Mouse (Mus musculus) subcutaneous adipose tissue, adult 2 months (tissue): ENCODE results near the gene Serpinb12. TPM values are rescaled to one million over a fixed set of nuclear protein-coding genes. Genes with fewer than 3 reads are reported as not detected.

Experiments used
- polyA plus RNA-seq: library from polyadenylated mRNA; depleted of rRNA; stranded (reverse); fragments of >200 nt; gene quantifications from 2 replicates; pipeline ENCODE4 v1.2.3, GENCODE M21; 2012; ENCODE audit warnings: low replicate concordance; rRNA removed

Serpinb12 gene
- polyA plus RNA-seq: not detected in 2 replicates

GRCm38 (mm10) chr1:106934265-106934664 lies at the start of gene Serpinb12:
Serpinb12 (plus strand) TSS chr1:106934449.

GRCm38 (mm10) chr1:106980684-106981083 lies 46.4 kb downstream of the Serpinb12 start, which contains the start of gene Serpinb13:
Serpinb13 (plus strand) TSS chr1:106980984.

Other genes with a start within 250 kb of the Serpinb12 start
- 2.3 and 6.4 TPM in 2 replicates for gene Bcl2, start 220.2 kb upstream of the Serpinb12 start, polyA plus RNA-seq
- 19.6 and 45.8 TPM in 2 replicates for gene Kdsr, start 174.7 kb upstream of the Serpinb12 start, polyA plus RNA-seq
- 10.7 and 19.8 TPM in 2 replicates for gene Vps4b, start 137.7 kb upstream of the Serpinb12 start, polyA plus RNA-seq
- 0.21 TPM in 1 of 2 replicates, not detected in the other for gene Serpinb5, start 73.3 kb upstream of the Serpinb12 start, polyA plus RNA-seq
- not detected in 2 replicates for gene Serpinb13, start 46.5 kb downstream of the Serpinb12 start, polyA plus RNA-seq
- not detected in 2 replicates for gene Serpinb3a, start 117.9 kb downstream of the Serpinb12 start, polyA plus RNA-seq
- gene Serpinb3d, start 149.1 kb downstream of the Serpinb12 start, polyA plus RNA-seq: not detected in 2 replicates